Mouse (Mus musculus) stomach, embryonic 16.5 days (tissue): ENCODE measurements around the gene Bglap3. TPM values are rescaled to one million over a fixed set of nuclear protein-coding genes. Genes with fewer than 3 reads are reported as not detected.
"Not testable (repeated sequence)": the region's sequence is repeated elsewhere in the genome, so short reads cannot be mapped to it uniquely, and the experiment has no call there.

Source experiments
- ATAC-seq: fragments of 200-750 bp; cut with Nextera tagmentation; 2 replicates; pipeline ENCODE4 v1.8.0; 2017; ENCODE audit warnings: moderate number of reproducible peaks, moderate TSS enrichment; ENCODE audit not compliant: insufficient read depth, low FRiP score
- H3K27ac ChIP-seq: fragments of 300-500 bp; sonication (generic); 2 replicates; pipeline ENCODE4 v1.5.1; 2014; ENCODE audit warnings: low read length
- H3K27me3 ChIP-seq: fragments of 300-500 bp; sonication (generic); 2 replicates; pipeline ENCODE4 v1.6.1; 2014; ENCODE audit warnings: low read length, control low read depth, mixed read lengths; ENCODE audit not compliant: control insufficient read depth, insufficient read depth
- H3K36me3 ChIP-seq: fragments of 300-500 bp; sonication (generic); 2 replicates; pipeline ENCODE4 v1.6.1; 2014; ENCODE audit warnings: low read length; ENCODE audit not compliant: control insufficient read depth, insufficient read depth
- H3K4me1 ChIP-seq: fragments of 300-500 bp; sonication (generic); 2 replicates; pipeline ENCODE4 v1.6.1; 2014; ENCODE audit warnings: low read length, control low read depth, mixed read lengths; ENCODE audit not compliant: control insufficient read depth, insufficient read depth
- H3K4me2 ChIP-seq: fragments of 300-500 bp; sonication (generic); 2 replicates; pipeline ENCODE4 v1.6.1; 2014; ENCODE audit warnings: low read depth, low read length, mixed read lengths
- H3K4me3 ChIP-seq: fragments of 300-500 bp; sonication (generic); replicated peaks from 2 replicates; pipeline ENCODE4 v1.5.1; 2014; ENCODE audit warnings: mild to moderate bottlenecking, low read length
- H3K9ac ChIP-seq: fragments of 300-500 bp; sonication (generic); 2 replicates; pipeline ENCODE4 v1.6.1; 2014; ENCODE audit warnings: low read length
- H3K9me3 ChIP-seq: fragments of 300-500 bp; sonication (generic); replicated peaks from 2 replicates; pipeline ENCODE4 v1.6.1; 2016; ENCODE audit warnings: low read length, control low read depth; ENCODE audit not compliant: control insufficient read depth
- WGBS: fragments of 180-500 bp; shearing (Covaris S2); extraction: QIAGEN DNeasy Blood & Tissue Kit; methylation state at CpG from one replicate; pipeline ENCODE4 v1.1.7; 2014; 5-methylcytosine and 5-hydroxymethylcytosine counted together
- polyA plus RNA-seq: library from polyadenylated mRNA; unstranded; fragments of >200 nt; fragmentation: Nextera tagmentation; extraction: Ambion mirVana; gene quantifications from 2 replicates; pipeline ENCODE4 v1.2.1, GENCODE M21; 2015

The Bglap3 gene
- polyA plus RNA-seq, 1 experiment from 2014 or later = 9.8 TPM

DNA sequence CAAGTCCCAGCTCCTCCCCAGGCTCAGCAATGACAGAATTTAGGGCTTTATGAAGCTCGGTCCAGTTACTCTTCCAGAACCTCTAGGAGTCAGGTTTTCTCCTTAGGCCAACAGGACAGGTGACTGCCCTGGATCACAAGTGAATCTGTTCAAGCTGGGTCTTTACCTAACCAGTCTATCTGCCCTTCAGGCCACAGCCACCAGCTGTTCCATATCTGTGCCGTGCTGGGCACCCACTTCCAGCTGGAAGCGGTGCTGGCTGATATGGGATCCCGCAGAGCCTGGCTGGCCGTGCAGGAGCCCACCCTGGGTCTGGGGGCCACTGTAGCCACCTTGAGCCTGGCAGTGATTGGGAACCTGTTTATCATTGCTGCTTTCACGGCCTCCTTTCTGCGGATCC lies 9.8 kb upstream of the Bglap3 start:
- not testable (repeated sequence) for H3K4me3 ChIP-seq, ATAC-seq, H3K36me3 ChIP-seq, H3K9me3 ChIP-seq, H3K27ac ChIP-seq, H3K9ac ChIP-seq, H3K27me3 ChIP-seq, H3K4me1 ChIP-seq
- 11% methylated on average over 1 of the region's 7 CpGs for whole genome bisulfite sequencing
- H3K4me2 ChIP-seq = peak overlapping the region; percentile 43; the same call in 1 of the 2 replicates

DNA sequence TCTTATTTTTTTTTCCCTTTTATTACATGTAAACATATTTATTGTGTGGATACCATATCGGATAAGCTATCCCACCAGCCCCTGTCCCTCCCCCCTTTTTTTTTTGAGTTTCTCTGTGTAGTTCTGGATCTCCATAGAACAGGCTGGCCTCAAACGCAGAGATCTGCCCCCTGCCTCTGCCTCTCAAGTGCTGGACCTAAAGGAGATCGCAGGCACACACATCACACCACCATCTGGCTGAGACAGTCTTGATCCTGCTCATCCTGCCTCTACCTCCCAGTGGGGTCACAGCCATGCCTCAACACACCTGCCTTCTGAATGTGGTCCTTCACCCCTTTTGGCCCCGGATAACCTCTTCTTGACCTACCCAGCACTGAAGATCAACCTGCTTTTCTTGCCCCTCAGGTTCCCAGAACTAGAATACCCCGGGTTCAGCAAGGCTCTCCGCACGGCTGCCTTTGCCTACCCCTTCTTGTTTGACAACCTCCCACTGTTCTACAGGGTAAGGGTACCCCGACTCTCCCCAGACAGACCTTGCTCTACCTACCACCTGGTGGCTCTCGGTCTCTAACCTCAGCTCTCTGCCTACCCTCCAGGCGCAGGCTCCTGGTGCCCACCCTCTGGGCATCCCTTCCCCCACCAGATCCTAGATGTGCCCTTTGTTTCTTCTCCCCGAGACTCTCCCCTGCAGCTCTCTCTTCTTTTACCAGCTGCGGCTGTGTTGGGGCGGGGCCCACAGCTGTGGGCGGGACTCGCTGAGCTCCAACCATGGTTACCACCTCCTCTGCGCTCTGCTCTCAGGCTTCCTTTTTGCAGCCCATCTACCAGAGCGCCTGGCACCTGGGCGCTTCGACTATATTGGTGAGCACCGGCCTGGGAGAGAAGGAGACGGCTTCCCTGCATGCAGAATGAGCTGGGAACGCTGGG lies 9.1 kb upstream of the Bglap3 start:
- peak overlapping the region; percentile 50; the same call in 1 of the 2 replicates for H3K9ac ChIP-seq
- ATAC-seq = peak; percentile 79
- 0 out of 2 replicates have a peak overlapping the region, but pooled peaks have one; percentile 38 for H3K27ac ChIP-seq
- not testable (repeated sequence) for H3K4me1 ChIP-seq, H3K9me3 ChIP-seq, H3K27me3 ChIP-seq, H3K36me3 ChIP-seq
- H3K4me3 ChIP-seq = peak overlapping the region; percentile 20; the same call in 1 of the 2 replicates
- peak overlapping the region; percentile 43 for H3K4me2 ChIP-seq
- WGBS = 8% methylated on average over 20 of the region's 22 CpGs

- WGBS = 81% methylated on average over 5 of the region's 5 CpGs
- H3K27ac ChIP-seq, H3K27me3 ChIP-seq, H3K4me2 ChIP-seq, H3K4me1 ChIP-seq, H3K9me3 ChIP-seq, H3K9ac ChIP-seq, H3K4me3 ChIP-seq, H3K36me3 ChIP-seq, ATAC-seq: not testable (repeated sequence)
Observed at GRCm38 (mm10) chr3:88378599-88378998, 6.1 kb upstream of the Bglap3 start, which contains the start of gene Bglap2. Gene Bglap2 (minus strand): TSS chr3:88378699.

DNA sequence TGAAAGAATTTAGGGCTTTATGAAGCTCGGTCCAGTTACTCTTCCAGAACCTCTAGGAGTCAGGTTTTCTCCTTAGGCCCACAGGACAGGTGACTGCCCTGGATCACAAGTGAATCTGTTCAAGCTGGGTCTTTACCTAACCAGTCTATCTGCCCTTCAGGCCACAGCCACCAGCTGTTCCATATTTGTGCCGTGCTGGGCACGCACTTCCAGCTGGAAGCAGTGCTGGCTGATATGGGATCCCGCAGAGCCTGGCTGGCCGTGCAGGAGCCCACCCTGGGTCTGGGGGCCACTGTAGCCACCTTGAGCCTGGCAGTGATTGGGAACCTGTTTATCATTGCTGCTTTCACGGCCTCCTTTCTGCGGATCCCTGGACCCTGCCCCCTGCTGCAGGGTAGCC lies 4.1 kb upstream of the Bglap3 start:
- H3K36me3 ChIP-seq, H3K4me1 ChIP-seq, H3K27ac ChIP-seq, ATAC-seq, H3K9me3 ChIP-seq, H3K27me3 ChIP-seq, H3K9ac ChIP-seq: not testable (repeated sequence)
- Histone ChIP-seq H3K4me2 (peak overlapping the region; percentile 56), H3K4me3 (peak overlapping the region; percentile 33)
- 22% methylated on average over 6 of the region's 7 CpGs for WGBS

- H3K4me2 ChIP-seq = peak overlapping the region; percentile 56
- not testable (repeated sequence) for H3K27me3 ChIP-seq, H3K36me3 ChIP-seq, H3K4me1 ChIP-seq, H3K9me3 ChIP-seq
- peak overlapping the region; percentile 64; the same call in 1 of the 2 replicates for H3K27ac ChIP-seq
- ATAC-seq = peak; percentile 91
- 7% methylated on average over 16 of the region's 19 CpGs for WGBS
- peak overlapping the region; percentile 33 for H3K4me3 ChIP-seq
- peak overlapping the region; percentile 58; the same call in 1 of the 2 replicates for H3K9ac ChIP-seq
Observed at GRCm38 (mm10) chr3:88375750-88376626, 3.4 kb upstream of the Bglap3 start.

DNA sequence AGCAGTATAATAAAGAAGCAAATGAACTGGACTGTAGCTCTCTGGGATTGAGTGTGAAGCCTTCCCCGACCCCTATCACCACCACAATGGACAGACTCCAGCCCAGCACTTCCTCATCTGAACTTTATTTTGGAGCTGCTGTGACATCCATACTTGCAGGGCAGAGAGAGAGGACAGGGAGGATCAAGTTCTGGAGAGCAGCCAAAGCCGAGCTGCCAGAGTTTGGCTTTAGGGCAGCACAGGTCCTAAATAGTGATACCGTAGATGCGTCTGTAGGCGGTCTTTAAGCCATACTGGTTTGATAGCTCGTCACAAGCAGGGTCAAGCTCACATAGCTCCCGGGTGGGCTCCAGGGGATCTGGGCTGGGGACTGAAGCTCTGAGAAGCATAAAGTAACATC lies 4.0 kb downstream of the Bglap3 start:
- H3K4me2 ChIP-seq, H3K36me3 ChIP-seq, H3K27ac ChIP-seq, H3K9ac ChIP-seq, H3K4me3 ChIP-seq, H3K9me3 ChIP-seq, ATAC-seq: not testable (repeated sequence)
- Histone ChIP-seq H3K27me3 (peaks cover 16% of the 10 kb centered on the region), H3K4me1 (peaks cover 12% of the 10 kb centered on the region; the same call in 1 of the 2 replicates)
- WGBS = 79% methylated on average over 7 of the region's 7 CpGs

- not testable (repeated sequence) for H3K9ac ChIP-seq, H3K4me3 ChIP-seq, H3K4me2 ChIP-seq, H3K9me3 ChIP-seq, ATAC-seq, H3K36me3 ChIP-seq, H3K27ac ChIP-seq
- WGBS = 56% methylated on average over 3 of the region's 7 CpGs
- Histone ChIP-seq H3K27me3 (peaks cover 16% of the 10 kb centered on the region), H3K4me1 (peaks cover 12% of the 10 kb centered on the region; the same call in 1 of the 2 replicates)
Observed at GRCm38 (mm10) chr3:88367517-88367916, 5.0 kb downstream of the Bglap3 start.

DNA sequence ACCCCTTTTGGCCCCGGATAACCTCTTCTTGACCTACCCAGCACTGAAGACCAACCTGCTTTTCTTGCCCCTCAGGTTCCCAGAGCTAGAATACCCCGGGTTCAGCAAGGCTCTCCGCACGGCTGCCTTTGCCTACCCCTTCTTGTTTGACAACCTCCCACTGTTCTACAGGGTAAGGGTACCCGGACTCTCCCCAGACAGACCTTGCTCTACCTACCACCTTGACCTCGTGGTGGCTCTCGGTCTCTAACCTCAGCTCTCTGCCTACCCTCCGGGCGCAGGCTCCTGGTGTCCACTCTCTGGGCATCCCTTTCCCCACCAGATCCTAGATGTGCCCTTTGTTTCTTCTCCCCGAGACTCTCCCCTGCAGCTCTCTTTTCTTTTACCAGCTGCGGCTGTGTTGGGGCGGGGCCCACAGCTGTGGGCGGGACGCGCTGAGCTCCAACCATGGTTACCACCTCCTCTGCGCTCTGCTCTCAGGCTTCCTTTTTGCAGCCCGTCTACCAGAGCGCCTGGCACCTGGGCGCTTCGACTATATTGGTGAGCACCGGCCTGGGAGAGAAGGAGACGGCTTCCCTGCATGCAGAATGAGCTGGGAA lies 5.6 kb downstream of the Bglap3 start:
- peak; percentile 70 for ATAC-seq
- Histone ChIP-seq H3K9ac (0 out of 2 replicates have a peak overlapping the region, but pooled peaks have one; percentile 50), H3K4me3 (0 out of 2 replicates have a peak overlapping the region, but pooled peaks have one; percentile 11), H3K4me1 (peaks cover 12% of the 10 kb centered on the region; the same call in 1 of the 2 replicates), H3K27me3 (peaks cover 16% of the 10 kb centered on the region), H3K4me2 (peak overlapping the region; percentile 41)
- not testable (repeated sequence) for H3K27ac ChIP-seq, H3K9me3 ChIP-seq, H3K36me3 ChIP-seq
- WGBS = 6% methylated on average over 19 of the region's 22 CpGs
